Mouse (Mus musculus): Measurements from ENCODE around the gene Traf3ip1. TPM values are rescaled to one million over a fixed set of nuclear protein-coding genes. Genes with fewer than 3 reads are reported as not detected.
"Not testable (repeated sequence)": the region's sequence is repeated elsewhere in the genome, so short reads cannot be mapped to it uniquely, and the experiment has no call there.

Gene Traf3ip1
- polyA plus RNA-seq, 1 experiment: 20.1 TPM

GRCm38 (mm10) chr1:91469888-91470419 is 24.5 kb upstream of the Traf3ip1 start:
- TF ChIP-seq CTCF (IDR thresholded peaks at IDR 0.05; ENCODE audit: borderline replicate concordance, extremely low read depth, insufficient read depth, insufficient read length): no peak
- TF ChIP-seq POLR2A (IDR thresholded peaks at IDR 0.05; ENCODE audit: borderline replicate concordance, extremely low read depth, insufficient read depth, insufficient read length, poor library complexity, severe bottlenecking): no peak
- no peak for DNase-seq (ENCODE audit: low read depth)

- DNase-seq (ENCODE audit: low read depth): not testable (repeated sequence)
Measured at GRCm38 (mm10) chr1:91478145-91478544, 16.3 kb upstream of the Traf3ip1 start.

- no peak for DNase-seq (ENCODE audit: low read depth)
- TF ChIP-seq CTCF (IDR thresholded peaks at IDR 0.05; ENCODE audit: borderline replicate concordance, extremely low read depth, insufficient read depth, insufficient read length) (no peak), POLR2A (IDR thresholded peaks at IDR 0.05; ENCODE audit: borderline replicate concordance, extremely low read depth, insufficient read depth, insufficient read length, poor library complexity, severe bottlenecking) (no peak)
Measured at GRCm38 (mm10) chr1:91478958-91479357, 15.5 kb upstream of the Traf3ip1 start.

- no peak for DNase-seq (ENCODE audit: low read depth)
Measured at GRCm38 (mm10) chr1:91482616-91483211, 11.7 kb upstream of the Traf3ip1 start.

GRCm38 (mm10) chr1:91483304-91484010 is 11.0 kb upstream of the Traf3ip1 start:
- peak; percentile 83 for DNase-seq (ENCODE audit: low read depth)
- TF ChIP-seq POLR2A (IDR thresholded peaks at IDR 0.05; ENCODE audit: borderline replicate concordance, extremely low read depth, insufficient read depth, insufficient read length, poor library complexity, severe bottlenecking) (no peak), CTCF (IDR thresholded peaks at IDR 0.05; ENCODE audit: borderline replicate concordance, extremely low read depth, insufficient read depth, insufficient read length) (peak; percentile 81)

More at GRCm38 (mm10) chr1:91482616-91483211, 11.7 kb upstream of the Traf3ip1 start:
- TF ChIP-seq POLR2A (IDR thresholded peaks at IDR 0.05; ENCODE audit: borderline replicate concordance, extremely low read depth, insufficient read depth, insufficient read length, poor library complexity, severe bottlenecking) (no peak), CTCF (IDR thresholded peaks at IDR 0.05; ENCODE audit: borderline replicate concordance, extremely low read depth, insufficient read depth, insufficient read length) (no peak)

- no peak for DNase-seq (ENCODE audit: low read depth)
- no peak for TF ChIP-seq CTCF (IDR thresholded peaks at IDR 0.05; ENCODE audit: borderline replicate concordance, extremely low read depth, insufficient read depth, insufficient read length)
Measured at GRCm38 (mm10) chr1:91484011-91484346, 10.5 kb upstream of the Traf3ip1 start.

GRCm38 (mm10) chr1:91485422-91485821 is 9.0 kb upstream of the Traf3ip1 start:
- TF ChIP-seq CTCF (IDR thresholded peaks at IDR 0.05; ENCODE audit: borderline replicate concordance, extremely low read depth, insufficient read depth, insufficient read length) (no peak), POLR2A (IDR thresholded peaks at IDR 0.05; ENCODE audit: borderline replicate concordance, extremely low read depth, insufficient read depth, insufficient read length, poor library complexity, severe bottlenecking) (no peak)
- DNase-seq (ENCODE audit: low read depth): no peak

- DNase-seq (ENCODE audit: low read depth): no peak
- TF ChIP-seq POLR2A (IDR thresholded peaks at IDR 0.05; ENCODE audit: borderline replicate concordance, extremely low read depth, insufficient read depth, insufficient read length, poor library complexity, severe bottlenecking): no peak
- no peak for TF ChIP-seq CTCF (IDR thresholded peaks at IDR 0.05; ENCODE audit: borderline replicate concordance, extremely low read depth, insufficient read depth, insufficient read length)
Measured at GRCm38 (mm10) chr1:91486165-91486564, 8.3 kb upstream of the Traf3ip1 start.

- TF ChIP-seq POLR2A (IDR thresholded peaks at IDR 0.05; ENCODE audit: borderline replicate concordance, extremely low read depth, insufficient read depth, insufficient read length, poor library complexity, severe bottlenecking) (no peak), CTCF (IDR thresholded peaks at IDR 0.05; ENCODE audit: borderline replicate concordance, extremely low read depth, insufficient read depth, insufficient read length) (no peak)
- DNase-seq (ENCODE audit: low read depth): no peak
Measured at GRCm38 (mm10) chr1:91490322-91490721, 4.1 kb upstream of the Traf3ip1 start.

- peak; percentile 5 for DNase-seq (ENCODE audit: low read depth)
- TF ChIP-seq CTCF (IDR thresholded peaks at IDR 0.05; ENCODE audit: borderline replicate concordance, extremely low read depth, insufficient read depth, insufficient read length) (no peak), POLR2A (IDR thresholded peaks at IDR 0.05; ENCODE audit: borderline replicate concordance, extremely low read depth, insufficient read depth, insufficient read length, poor library complexity, severe bottlenecking) (no peak)
Measured at GRCm38 (mm10) chr1:91492740-91493139, 1.7 kb upstream of the Traf3ip1 start.

GRCm38 (mm10) chr1:91493938-91494337 is 509 bp upstream of the Traf3ip1 start:
- no peak for DNase-seq (ENCODE audit: low read depth)
- TF ChIP-seq CTCF (IDR thresholded peaks at IDR 0.05; ENCODE audit: borderline replicate concordance, extremely low read depth, insufficient read depth, insufficient read length): no peak
- TF ChIP-seq POLR2A (IDR thresholded peaks at IDR 0.05; ENCODE audit: borderline replicate concordance, extremely low read depth, insufficient read depth, insufficient read length, poor library complexity, severe bottlenecking): no peak

- DNase-seq (ENCODE audit: low read depth): no peak
- TF ChIP-seq CTCF (IDR thresholded peaks at IDR 0.05; ENCODE audit: borderline replicate concordance, extremely low read depth, insufficient read depth, insufficient read length) (no peak), POLR2A (IDR thresholded peaks at IDR 0.05; ENCODE audit: borderline replicate concordance, extremely low read depth, insufficient read depth, insufficient read length, poor library complexity, severe bottlenecking) (no peak)
Measured at GRCm38 (mm10) chr1:91495321-91495720, 874 bp downstream of the Traf3ip1 start.

Measured in brain, embryonic 14.5 days (tissue).